Mouse (Mus musculus) erythroblast, embryonic 14.5 days (primary cell): ENCODE results near the gene Homer2. TPM values are rescaled to one million over a fixed set of nuclear protein-coding genes. Genes with fewer than 3 reads are reported as not detected.

Experiments
- H3K27me3 ChIP-seq: 2 replicates; pipeline ENCODE4 v1.6.1; 2012; ENCODE audit warnings: inconsistent platforms; ENCODE audit not compliant: control insufficient read depth
- H3K36me3 ChIP-seq: 2 replicates; pipeline ENCODE4 v1.6.1; 2012; ENCODE audit warnings: mild to moderate bottlenecking, inconsistent platforms; ENCODE audit not compliant: control insufficient read depth
- H3K4me1 ChIP-seq: 2 replicates; pipeline ENCODE4 v1.6.1; 2012; ENCODE audit warnings: inconsistent platforms; ENCODE audit not compliant: control insufficient read depth
- H3K4me3 ChIP-seq: replicated peaks from 2 replicates; pipeline ENCODE3; 2012; ENCODE audit warnings: moderate library complexity, mild to moderate bottlenecking, inconsistent platforms
- H3K9me3 ChIP-seq: 2 replicates; pipeline ENCODE4 v1.6.1; 2012; ENCODE audit warnings: low read length, inconsistent platforms, mixed read lengths; ENCODE audit not compliant: control insufficient read depth
- GATA1 ChIP-seq: IDR thresholded peaks from 2 replicates; pipeline ENCODE4 v1.6.1; 2012; ENCODE audit warnings: low read length, inconsistent platforms, mixed read lengths
- TAL1 ChIP-seq: IDR thresholded peaks from 3 replicates; pipeline ENCODE4 v1.6.1; 2012; ENCODE audit warnings: low read length, inconsistent platforms, mixed read lengths
- polyA plus RNA-seq: library from polyadenylated mRNA; stranded (reverse); fragments of >175 nt; gene quantifications from 2 replicates; pipeline ENCODE4 v1.2.3, GENCODE M21; 2012

Homer2 gene
- polyA plus RNA-seq, 1 experiment, result 0.19 TPM

- no peak overlapping the region for H3K4me3 ChIP-seq
- H3K4me1 ChIP-seq, result peaks cover 5% of the 10 kb centered on the region
- no peaks in the 10 kb centered on the region for H3K9me3 ChIP-seq
- no peaks in the 10 kb centered on the region for H3K36me3 ChIP-seq
- no peaks in the 10 kb centered on the region for H3K27me3 ChIP-seq
- TF ChIP-seq TAL1 (no peak), GATA1 (no peak)
These were observed 49.5 kb downstream of the Homer2 start for GRCm38 (mm10) chr7:81657631-81658347.

GRCm38 (mm10) chr7:81657055-81657454 lies 50.3 kb downstream of the Homer2 start:
- TF ChIP-seq TAL1 (no peak), GATA1 (no peak)
- no peak overlapping the region for H3K4me3 ChIP-seq
- no peaks in the 10 kb centered on the region for H3K9me3 ChIP-seq
- H3K27me3 ChIP-seq, result no peaks in the 10 kb centered on the region
- no peaks in the 10 kb centered on the region for H3K4me1 ChIP-seq
- H3K36me3 ChIP-seq, result no peaks in the 10 kb centered on the region

GRCm38 (mm10) chr7:81656635-81657034 lies 50.7 kb downstream of the Homer2 start:
- H3K36me3 ChIP-seq, result no peaks in the 10 kb centered on the region
- TF ChIP-seq TAL1 (no peak), GATA1 (no peak)
- no peaks in the 10 kb centered on the region for H3K9me3 ChIP-seq
- no peaks in the 10 kb centered on the region for H3K27me3 ChIP-seq
- no peak overlapping the region for H3K4me3 ChIP-seq
- H3K4me1 ChIP-seq, result no peaks in the 10 kb centered on the region

- H3K9me3 ChIP-seq, result no peaks in the 10 kb centered on the region
- no peaks in the 10 kb centered on the region for H3K4me1 ChIP-seq
- TF ChIP-seq TAL1 (no peak), GATA1 (no peak)
- H3K36me3 ChIP-seq, result no peaks in the 10 kb centered on the region
- H3K4me3 ChIP-seq, result no peak overlapping the region
- no peaks in the 10 kb centered on the region for H3K27me3 ChIP-seq
These were observed 52.2 kb downstream of the Homer2 start for GRCm38 (mm10) chr7:81654946-81655718.

GRCm38 (mm10) chr7:81653988-81654387 lies 53.3 kb downstream of the Homer2 start:
- Histone ChIP-seq H3K4me3 (no peak overlapping the region), H3K4me1 (no peaks in the 10 kb centered on the region), H3K27me3 (no peaks in the 10 kb centered on the region), H3K9me3 (no peaks in the 10 kb centered on the region), H3K36me3 (no peaks in the 10 kb centered on the region)
- TF ChIP-seq TAL1 (no peak), GATA1 (no peak)

GRCm38 (mm10) chr7:81652296-81652695 lies 55.0 kb downstream of the Homer2 start:
- Histone ChIP-seq H3K36me3 (no peaks in the 10 kb centered on the region), H3K27me3 (no peaks in the 10 kb centered on the region), H3K9me3 (no peaks in the 10 kb centered on the region), H3K4me1 (no peaks in the 10 kb centered on the region), H3K4me3 (no peak overlapping the region)
- TF ChIP-seq GATA1 (no peak), TAL1 (no peak)

- no peaks in the 10 kb centered on the region for H3K36me3 ChIP-seq
- no peaks in the 10 kb centered on the region for H3K4me1 ChIP-seq
- H3K9me3 ChIP-seq, result no peaks in the 10 kb centered on the region
- no peaks in the 10 kb centered on the region for H3K27me3 ChIP-seq
- no peak for TF ChIP-seq TAL1
- TF ChIP-seq GATA1, result no peak
- no peak overlapping the region for H3K4me3 ChIP-seq
These were observed 56.0 kb downstream of the Homer2 start for GRCm38 (mm10) chr7:81651284-81651683.

- no peak for TF ChIP-seq GATA1
- no peak for TF ChIP-seq TAL1
- H3K4me1 ChIP-seq, result no peaks in the 10 kb centered on the region
- H3K27me3 ChIP-seq, result no peaks in the 10 kb centered on the region
- H3K9me3 ChIP-seq, result no peaks in the 10 kb centered on the region
- H3K4me3 ChIP-seq, result no peak overlapping the region
- no peaks in the 10 kb centered on the region for H3K36me3 ChIP-seq
These were observed 58.1 kb downstream of the Homer2 start for GRCm38 (mm10) chr7:81649270-81649669.

GRCm38 (mm10) chr7:81647959-81648358 lies 59.4 kb downstream of the Homer2 start:
- Histone ChIP-seq H3K4me1 (no peaks in the 10 kb centered on the region), H3K27me3 (no peaks in the 10 kb centered on the region), H3K36me3 (no peaks in the 10 kb centered on the region), H3K4me3 (no peak overlapping the region), H3K9me3 (no peaks in the 10 kb centered on the region)
- TF ChIP-seq TAL1 (no peak), GATA1 (no peak)
